Mouse (Mus musculus) thymus, adult 2 months (tissue): ENCODE measurements at regions not wholly inside any gene's neighbourhood (a gene's known extent, or its start where the extent isn't known, plus 50 kb on each side); places are given as distances from the start of the nearest gene placed in this dataset.
"Not testable (repeated sequence)": the region's sequence is repeated elsewhere in the genome, so short reads cannot be mapped to it uniquely, and the experiment has no call there.

ENCODE experiments used
- DNase-seq: peaks from one replicate; pipeline ENCODE4 v3.0.0; 2021
- H3K27ac ChIP-seq: fragments of 200-500 bp; 2 replicates; pipeline ENCODE4 v1.5.1; 2012; ENCODE audit warnings: low read length, control low read depth; ENCODE audit not compliant: control insufficient read depth, insufficient read depth
- H3K27me3 ChIP-seq: fragments of 200-500 bp; 2 replicates; pipeline ENCODE4 v1.6.1; 2012; ENCODE audit warnings: mild to moderate bottlenecking, low read length, moderate library complexity, mixed read lengths; ENCODE audit not compliant: control insufficient read depth, insufficient read depth
- H3K36me3 ChIP-seq: fragments of 200-500 bp; 2 replicates; pipeline ENCODE4 v1.6.1; 2012; ENCODE audit warnings: mild to moderate bottlenecking, low read length, moderate library complexity; ENCODE audit not compliant: control insufficient read depth, insufficient read depth
- H3K4me1 ChIP-seq: fragments of 200-500 bp; replicated peaks from 2 replicates; pipeline ENCODE4 v1.6.1; 2012; ENCODE audit warnings: low read length; ENCODE audit not compliant: control insufficient read depth, insufficient read depth
- H3K4me3 ChIP-seq: fragments of 200-500 bp; 2 replicates; pipeline ENCODE4 v1.5.1; 2012; ENCODE audit warnings: mild to moderate bottlenecking, low read length, control low read depth, moderate library complexity; ENCODE audit not compliant: control insufficient read depth, insufficient read depth
- CTCF ChIP-seq: fragments of 200-500 bp; IDR thresholded peaks from 2 replicates; pipeline ENCODE4 v1.5.1; 2012; ENCODE audit warnings: mild to moderate bottlenecking, control low read depth, low read length, moderate library complexity, borderline replicate concordance; ENCODE audit not compliant: control insufficient read depth, poor library complexity, insufficient read depth; ENCODE audit errors: extremely low read depth
- POLR2A ChIP-seq: fragments of 200-500 bp; IDR thresholded peaks from 2 replicates; pipeline ENCODE4 v1.6.1; 2012; ENCODE audit warnings: mild to moderate bottlenecking, low read length, control low read depth, moderate library complexity; ENCODE audit not compliant: control insufficient read depth, poor library complexity, insufficient read depth; ENCODE audit errors: extremely low read depth
- WGBS: fragments of 180-500 bp; shearing (Covaris S2); methylation state at CpG from one replicate; pipeline ENCODE4 v1.1.7; 2018; 5-methylcytosine and 5-hydroxymethylcytosine counted together

GRCm38 (mm10) chr12:3188734-3189275 lies 121.0 kb downstream of the Rab10 start:
- not testable (repeated sequence) for H3K36me3 ChIP-seq, DNase-seq, H3K4me3 ChIP-seq, H3K4me1 ChIP-seq, H3K27me3 ChIP-seq, H3K27ac ChIP-seq
- WGBS = 77% methylated on average over 2 of the region's 2 CpGs

- DNase-seq = no peak
- Histone ChIP-seq H3K27me3 (no peaks in the 10 kb centered on the region), H3K4me3 (no peak overlapping the region), H3K27ac (no peak overlapping the region), H3K36me3 (no peaks in the 10 kb centered on the region), H3K4me1 (no peaks in the 10 kb centered on the region)
- no peak for TF ChIP-seq POLR2A
- TF ChIP-seq CTCF = no peak
Observed at GRCm38 (mm10) chr12:3188137-3188536, 121.6 kb downstream of the Rab10 start.

GRCm38 (mm10) chr12:3173325-3173724 lies 136.4 kb downstream of the Rab10 start:
- 65% methylated on average over 2 of the region's 2 CpGs for WGBS
- TF ChIP-seq CTCF = no peak
- no peak for TF ChIP-seq POLR2A
- no peak for DNase-seq
- Histone ChIP-seq H3K4me1 (no peaks in the 10 kb centered on the region), H3K27me3 (no peaks in the 10 kb centered on the region), H3K4me3 (no peak overlapping the region), H3K27ac (no peak overlapping the region), H3K36me3 (no peaks in the 10 kb centered on the region)

GRCm38 (mm10) chr12:3169705-3170287 lies 140.0 kb downstream of the Rab10 start:
- H3K27ac ChIP-seq, H3K27me3 ChIP-seq, DNase-seq, H3K4me3 ChIP-seq, H3K4me1 ChIP-seq, H3K36me3 ChIP-seq: not testable (repeated sequence)
- WGBS = 88% methylated on average over 8 of the region's 8 CpGs

GRCm38 (mm10) chr12:3161666-3162065 lies 148.1 kb downstream of the Rab10 start:
- not testable (repeated sequence) for H3K4me1 ChIP-seq, H3K27me3 ChIP-seq
- WGBS = 91% methylated on average over 6 of the region's 6 CpGs

GRCm38 (mm10) chr12:3158771-3159170 lies 151.0 kb downstream of the Rab10 start:
- H3K36me3 ChIP-seq, H3K27ac ChIP-seq, H3K4me1 ChIP-seq, DNase-seq, H3K27me3 ChIP-seq, H3K4me3 ChIP-seq: not testable (repeated sequence)
- 69% methylated on average over 2 of the region's 2 CpGs for WGBS

More at GRCm38 (mm10) chr12:3161666-3162065, 148.1 kb downstream of the Rab10 start:
- H3K27ac ChIP-seq, DNase-seq, H3K4me3 ChIP-seq, H3K36me3 ChIP-seq: not testable (repeated sequence)

- not testable (repeated sequence) for H3K27ac ChIP-seq, H3K4me1 ChIP-seq, H3K4me3 ChIP-seq, H3K36me3 ChIP-seq, H3K27me3 ChIP-seq, DNase-seq
- 46% methylated on average over 7 of the region's 7 CpGs for WGBS
Observed at GRCm38 (mm10) chr12:3153705-3154104, 156.1 kb downstream of the Rab10 start.

GRCm38 (mm10) chr12:3132553-3132952 lies 177.2 kb downstream of the Rab10 start:
- H3K27ac ChIP-seq, H3K27me3 ChIP-seq, H3K4me3 ChIP-seq, DNase-seq, H3K4me1 ChIP-seq, H3K36me3 ChIP-seq: not testable (repeated sequence)

GRCm38 (mm10) chr12:3131149-3131751 lies 178.5 kb downstream of the Rab10 start:
- H3K27ac ChIP-seq, H3K4me1 ChIP-seq, DNase-seq, H3K27me3 ChIP-seq, H3K36me3 ChIP-seq, H3K4me3 ChIP-seq: not testable (repeated sequence)
- WGBS = 93% methylated on average over 6 of the region's 6 CpGs

GRCm38 (mm10) chr12:3127336-3127735 lies 182.4 kb downstream of the Rab10 start:
- WGBS = 81% methylated on average over 1 of the region's 1 CpGs
- H3K27ac ChIP-seq, DNase-seq, H3K36me3 ChIP-seq, H3K4me3 ChIP-seq, H3K4me1 ChIP-seq, H3K27me3 ChIP-seq: not testable (repeated sequence)
